ENCODE assay signal across 8 mouse cellular contexts in the genomic region with DNA sequence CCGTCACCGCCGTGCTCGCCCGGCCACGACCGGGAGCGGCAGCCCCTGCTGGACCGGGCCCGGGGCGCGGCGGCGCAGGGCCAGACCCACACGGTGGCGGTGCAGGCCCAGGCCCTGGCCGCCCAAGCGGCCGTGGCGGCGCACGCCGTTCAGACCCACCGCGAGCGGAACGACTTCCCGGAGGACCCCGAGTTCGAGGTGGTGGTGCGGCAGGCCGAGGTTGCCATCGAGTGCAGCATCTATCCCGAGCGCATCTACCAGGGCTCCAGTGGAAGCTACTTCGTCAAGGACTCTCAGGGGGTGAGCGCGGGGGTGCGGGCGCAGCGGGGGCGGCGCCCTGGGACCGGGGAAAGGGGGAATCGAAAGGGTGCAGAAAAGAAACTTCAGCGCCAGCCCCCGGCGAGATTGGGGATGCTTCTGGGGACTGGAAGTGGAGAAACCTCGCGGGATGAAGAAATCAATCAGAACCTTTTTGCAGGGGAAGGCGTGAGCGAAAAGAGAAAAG. TPM values are rescaled to one million over a fixed set of nuclear protein-coding genes. Genes with fewer than 3 reads are reported as not detected.
DNase-seq lines count a peak whose midpoint lies in the region; ATAC-seq and TF ChIP-seq lines count a peak whose summit lies in the region.

No protein-coding gene starts in this region.

- peak overlapping the region; percentile 68 for H3K4me2 ChIP-seq in kidney, embryonic 15.5 days
- H3K4me2 ChIP-seq in embryonic facial prominence, embryonic 12.5 days (replicated peaks), result peak overlapping the region; percentile 76
- peak overlapping the region; percentile 75 for H3K4me2 ChIP-seq in intestine, postnatal 0 days (replicated peaks; ENCODE audit: low read depth)
- H3K4me2 ChIP-seq in midbrain, embryonic 16.5 days (ENCODE audit: low read length), result peak overlapping the region; percentile 81

- DNase-seq in kidney, adult 11 months, result no peak
- no peak for DNase-seq in ES-E14 (ENCODE audit: low read depth, low spot score)
- DNase-seq in spleen, adult 12 weeks (ENCODE audit: low spot score), result no peak
- DNase-seq in cerebellum, postnatal 10 days, result no peak

- in situ Hi-C loops in ES-E14 (cut with MboI; ENCODE audit: low sequenced_read_pairs in 2 of 2, unreplicated experiment in 2 of 2), result no loop called here

- H3K36me3 ChIP-seq in kidney, embryonic 15.5 days, result peaks cover 18% of the 10 kb centered on the region
- peaks cover 2% of the 10 kb centered on the region; the same call in 1 of the 2 replicates for H3K36me3 ChIP-seq in ES-E14 (ENCODE audit: control insufficient read depth, insufficient read depth, low read length, poor library complexity, severe bottlenecking)
- peaks cover 6% of the 10 kb centered on the region; the same call in 1 of the 2 replicates for H3K36me3 ChIP-seq in embryonic facial prominence, embryonic 12.5 days
- peaks cover 6% of the 10 kb centered on the region; the same call in 1 of the 2 replicates for H3K36me3 ChIP-seq in intestine, postnatal 0 days (ENCODE audit: control insufficient read depth, insufficient read depth)
- H3K36me3 ChIP-seq in midbrain, embryonic 16.5 days (ENCODE audit: control insufficient read depth, insufficient read depth, low read length), result no peaks in the 10 kb centered on the region; the same call in 1 of the 2 replicates

- peaks cover 32% of the 10 kb centered on the region for H3K4me1 ChIP-seq in kidney, embryonic 15.5 days
- 0 out of 4 replicates have a peak, but pooled peaks cover 0 to 3% of the 10 kb centered on the region in 2 experiments for H3K4me1 ChIP-seq in ES-E14 (ENCODE audit: control insufficient read depth in 2 of 2, insufficient read depth in 2 of 2, low read length in 2 of 2, poor library complexity in 1 of 2)
- peaks cover 16% of the 10 kb centered on the region for H3K4me1 ChIP-seq in embryonic facial prominence, embryonic 12.5 days
- H3K4me1 ChIP-seq in intestine, postnatal 0 days (replicated peaks; ENCODE audit: control insufficient read depth, insufficient read depth, low read length), result peaks cover 8% of the 10 kb centered on the region
- peaks cover 23% of the 10 kb centered on the region for H3K4me1 ChIP-seq in midbrain, embryonic 16.5 days (ENCODE audit: control insufficient read depth, insufficient read depth, low read length)

- no peaks in the 10 kb centered on the region for H3K27me3 ChIP-seq in kidney, embryonic 15.5 days
- H3K27me3 ChIP-seq in embryonic facial prominence, embryonic 12.5 days, result no peaks in the 10 kb centered on the region
- H3K27me3 ChIP-seq in intestine, postnatal 0 days (replicated peaks; ENCODE audit: control insufficient read depth, insufficient read depth, low read length), result no peaks in the 10 kb centered on the region
- no peaks in the 10 kb centered on the region for H3K27me3 ChIP-seq in midbrain, embryonic 16.5 days (ENCODE audit: control insufficient read depth, insufficient read depth, low read depth, low read length)

- ATAC-seq in kidney, embryonic 15.5 days (replicated peaks; ENCODE audit: low FRiP score), result peak; percentile 69
- peak; percentile 66 for ATAC-seq in embryonic facial prominence, embryonic 12.5 days (ENCODE audit: insufficient number of reproducible peaks, insufficient read depth, low FRiP score, low TSS enrichment)
- ATAC-seq in intestine, postnatal 0 days, result peak; percentile 41
- ATAC-seq in midbrain, embryonic 16.5 days, result peak; percentile 66

- under 1% methylated on average over 50 of the region's 52 CpGs for WGBS in kidney, embryonic 15.5 days
- 1% methylated on average over 52 of the region's 52 CpGs for WGBS in embryonic facial prominence, embryonic 12.5 days
- under 1% methylated on average over 46 of the region's 52 CpGs for WGBS in intestine, postnatal 0 days
- under 1% methylated on average over 43 of the region's 52 CpGs for WGBS in midbrain, embryonic 16.5 days

- peak overlapping the region; percentile 77 for H3K4me3 ChIP-seq in kidney, embryonic 15.5 days (replicated peaks)
- H3K4me3 ChIP-seq in ES-E14 (ENCODE audit: insufficient read depth in 1 of 2, low read depth in 1 of 2, low read length in 2 of 2, poor library complexity in 1 of 2, severe bottlenecking in 1 of 2), result peak overlapping the region; percentile 95 to 97
- peak overlapping the region; percentile 95 for H3K4me3 ChIP-seq in embryonic facial prominence, embryonic 12.5 days
- H3K4me3 ChIP-seq in intestine, postnatal 0 days (ENCODE audit: low read depth, low read length), result peak overlapping the region; percentile 82
- H3K4me3 ChIP-seq in midbrain, embryonic 16.5 days (ENCODE audit: low read depth, low read length), result peak overlapping the region; percentile 95

- TF ChIP-seq CTCF in intestine, postnatal 0 days (IDR thresholded peaks at IDR 0.05; ENCODE audit: low read depth), result peak; percentile 33; the same call in 1 of the 2 replicates

- peak overlapping the region; percentile 90 for H3K27ac ChIP-seq in kidney, embryonic 15.5 days
- H3K27ac ChIP-seq in ES-E14 (ENCODE audit: insufficient read depth, low read depth, low read length, poor library complexity, severe bottlenecking), result 0 out of 2 replicates have a peak overlapping the region, but pooled peaks have one; percentile 58
- peak overlapping the region; percentile 92 for H3K27ac ChIP-seq in embryonic facial prominence, embryonic 12.5 days
- peak overlapping the region; percentile 97 for H3K27ac ChIP-seq in intestine, postnatal 0 days (ENCODE audit: low read depth, low read length)
- peak overlapping the region; percentile 86 for H3K27ac ChIP-seq in midbrain, embryonic 16.5 days (ENCODE audit: low read length)

- H3K9me3 ChIP-seq in kidney, embryonic 15.5 days (replicated peaks), result no peaks in the 10 kb centered on the region
- no peaks in the 10 kb centered on the region for H3K9me3 ChIP-seq in ES-E14 (ENCODE audit: control insufficient read depth, insufficient read depth, low read depth, low read length)
- no peaks in the 10 kb centered on the region for H3K9me3 ChIP-seq in embryonic facial prominence, embryonic 12.5 days
- H3K9me3 ChIP-seq in intestine, postnatal 0 days (ENCODE audit: control insufficient read depth), result no peaks in the 10 kb centered on the region
- H3K9me3 ChIP-seq in midbrain, embryonic 16.5 days (replicated peaks; ENCODE audit: control insufficient read depth, low read length, poor library complexity, severe bottlenecking), result no peaks in the 10 kb centered on the region

- peak overlapping the region; percentile 78 for H3K9ac ChIP-seq in kidney, embryonic 15.5 days
- peak overlapping the region; percentile 97 for H3K9ac ChIP-seq in ES-E14 (ENCODE audit: insufficient read depth, low read depth, low read length, poor library complexity, severe bottlenecking)
- peak overlapping the region; percentile 91 for H3K9ac ChIP-seq in embryonic facial prominence, embryonic 12.5 days
- peak overlapping the region; percentile 87 for H3K9ac ChIP-seq in intestine, postnatal 0 days (ENCODE audit: low read depth, low read length)
- H3K9ac ChIP-seq in midbrain, embryonic 16.5 days (ENCODE audit: low read depth, low read length), result peak overlapping the region; percentile 90

TF ChIP-seq in ES-E14, 5 proteins besides CTCF, POLR2A, EP300 and RAD21:
- TF ChIP-seq ZNF384 (IDR thresholded peaks at IDR 0.05; ENCODE audit: low read depth, low read length) (no peak), CHD2 (IDR thresholded peaks at IDR 0.05; ENCODE audit: low read depth, low read length) (peak; percentile 73; the same call in 1 of the 2 replicates), HCFC1 (IDR thresholded peaks at IDR 0.05; ENCODE audit: borderline replicate concordance, insufficient read depth, low read length) (no peak)
TF ChIP-seq in ES-E14: peak in this region for 1.

RNA-seq across cellular contexts. Expression of gene Pi4k2a, which starts 0.4 kb away (rescaled TPM):
- 27.4 and 27.7 TPM in 2 replicates for polyA plus RNA-seq in kidney, embryonic 15.5 days (2015; fragmentation: Nextera tagmentation; extraction: Ambion mirVana)
- total RNA-seq in ES-E14 (2012; rRNA removed), result 23.2 and 23.4 TPM in 2 replicates
- polyA plus RNA-seq in embryonic facial prominence, embryonic 12.5 days (2016; fragmentation: Nextera tagmentation; extraction: Ambion mirVana), result 39.6 and 40.0 TPM in 2 replicates
- 47.2 and 52.2 TPM in 2 replicates for polyA plus RNA-seq in intestine, postnatal 0 days (2015; fragmentation: Nextera tagmentation; extraction: Ambion mirVana)
- 27.8 and 28.5 TPM in 2 replicates for polyA plus RNA-seq in midbrain, embryonic 16.5 days (2015; fragmentation: Nextera tagmentation; extraction: Ambion mirVana)

RNA-seq across cellular contexts. Expression of gene Morn4, which starts 4.5 kb away (rescaled TPM):
- polyA plus RNA-seq in kidney, embryonic 15.5 days (2015; fragmentation: Nextera tagmentation; extraction: Ambion mirVana), result 29.6 TPM in 2 replicates
- total RNA-seq in ES-E14 (2012; rRNA removed), result 2.9 and 3.1 TPM in 2 replicates
- polyA plus RNA-seq in embryonic facial prominence, embryonic 12.5 days (2016; fragmentation: Nextera tagmentation; extraction: Ambion mirVana), result 37.8 and 42.8 TPM in 2 replicates
- 14.5 and 15.9 TPM in 2 replicates for polyA plus RNA-seq in intestine, postnatal 0 days (2015; fragmentation: Nextera tagmentation; extraction: Ambion mirVana)
- 160 and 163 TPM in 2 replicates for polyA plus RNA-seq in midbrain, embryonic 16.5 days (2015; fragmentation: Nextera tagmentation; extraction: Ambion mirVana)

RNA-seq across cellular contexts. Expression of gene Avpi1, which starts 38.2 kb away (rescaled TPM):
- polyA plus RNA-seq in kidney, embryonic 15.5 days (2015; fragmentation: Nextera tagmentation; extraction: Ambion mirVana), result 21.5 and 22.6 TPM in 2 replicates
- 98.8 and 99.2 TPM in 2 replicates for total RNA-seq in ES-E14 (2012; rRNA removed)
- polyA plus RNA-seq in embryonic facial prominence, embryonic 12.5 days (2016; fragmentation: Nextera tagmentation; extraction: Ambion mirVana), result 22.7 and 26.1 TPM in 2 replicates
- polyA plus RNA-seq in intestine, postnatal 0 days (2015; fragmentation: Nextera tagmentation; extraction: Ambion mirVana), result 39.8 and 40.5 TPM in 2 replicates
- 4.9 and 8.3 TPM in 2 replicates for polyA plus RNA-seq in midbrain, embryonic 16.5 days (2015; fragmentation: Nextera tagmentation; extraction: Ambion mirVana)

RNA-seq across cellular contexts. Expression of gene 4933411K16Rik, which starts 38.6 kb away (rescaled TPM):
- polyA plus RNA-seq in kidney, embryonic 15.5 days (2015; fragmentation: Nextera tagmentation; extraction: Ambion mirVana), result 0.54 and 0.62 TPM in 2 replicates
- 0.62 and 0.69 TPM in 2 replicates for total RNA-seq in ES-E14 (2012; rRNA removed)
- polyA plus RNA-seq in embryonic facial prominence, embryonic 12.5 days (2016; fragmentation: Nextera tagmentation; extraction: Ambion mirVana), result not detected in 2 replicates
- polyA plus RNA-seq in intestine, postnatal 0 days (2015; fragmentation: Nextera tagmentation; extraction: Ambion mirVana), result 0.08 TPM in 1 of 2 replicates, not detected in the other
- not detected in 2 replicates for polyA plus RNA-seq in midbrain, embryonic 16.5 days (2015; fragmentation: Nextera tagmentation; extraction: Ambion mirVana)

RNA-seq across cellular contexts. Expression of gene Hoga1, which starts 45.3 kb away (rescaled TPM):
- 19.7 and 21.1 TPM in 2 replicates for polyA plus RNA-seq in kidney, embryonic 15.5 days (2015; fragmentation: Nextera tagmentation; extraction: Ambion mirVana)
- total RNA-seq in ES-E14 (2012; rRNA removed), result 0.89 and 1.6 TPM in 2 replicates
- polyA plus RNA-seq in embryonic facial prominence, embryonic 12.5 days (2016; fragmentation: Nextera tagmentation; extraction: Ambion mirVana), result 1.3 and 1.9 TPM in 2 replicates
- 16.2 and 17.6 TPM in 2 replicates for polyA plus RNA-seq in intestine, postnatal 0 days (2015; fragmentation: Nextera tagmentation; extraction: Ambion mirVana)
- polyA plus RNA-seq in midbrain, embryonic 16.5 days (2015; fragmentation: Nextera tagmentation; extraction: Ambion mirVana), result 1.6 and 1.7 TPM in 2 replicates
